Mouse (Mus musculus): ENCODE measurements around the gene Elk3.

- TF ChIP-seq CTCF (IDR thresholded peaks at IDR 0.05; ENCODE audit: borderline replicate concordance, insufficient read depth, low read length) = no peak
- no peak for TF ChIP-seq POLR2A (IDR thresholded peaks at IDR 0.05; ENCODE audit: low read depth, low read length)
Observed at GRCm38 (mm10) chr10:93215051-93215763, 95.7 kb downstream of the Elk3 start.
